Mouse (Mus musculus) G1E (cell line): ENCODE measurements at regions not wholly inside any gene's neighbourhood (a gene's known extent, or its start where the extent isn't known, plus 50 kb on each side); places are given as distances from the start of the nearest gene placed in this dataset.

Source experiments
- CTCF ChIP-seq: IDR thresholded peaks from 2 replicates; pipeline ENCODE4 v1.5.1; 2012; ENCODE audit warnings: low read depth, low read length, inconsistent platforms, mixed read lengths
- GATA1 ChIP-seq: IDR thresholded peaks from 2 replicates; pipeline ENCODE4 v1.6.1; 2012; ENCODE audit warnings: borderline replicate concordance, low read length, inconsistent platforms, mixed read lengths
- GATA2 ChIP-seq: IDR thresholded peaks from 2 replicates; pipeline ENCODE4 v1.6.1; 2012; ENCODE audit warnings: low read depth, low read length, inconsistent platforms, borderline replicate concordance
- TAL1 ChIP-seq: conservative IDR thresholded peaks from 2 replicates; pipeline ENCODE4 v1.6.1; 2012; ENCODE audit warnings: low read depth, low read length, inconsistent platforms, mixed read lengths

- TF ChIP-seq CTCF (no peak), GATA1 (no peak), GATA2 (no peak), TAL1 (no peak)
Observed at GRCm38 (mm10) chr1:153969401-153969800, 69.4 kb upstream of the Teddm2 start.
